Mouse (Mus musculus) cerebellum, adult 18-20 months (tissue): ENCODE results near the gene Asap3.

Source experiments
- DNase-seq, 2 experiments: peaks; one replicate each; pipeline ENCODE4 v3.0.0; 2021

The Asap3 gene

DNA sequence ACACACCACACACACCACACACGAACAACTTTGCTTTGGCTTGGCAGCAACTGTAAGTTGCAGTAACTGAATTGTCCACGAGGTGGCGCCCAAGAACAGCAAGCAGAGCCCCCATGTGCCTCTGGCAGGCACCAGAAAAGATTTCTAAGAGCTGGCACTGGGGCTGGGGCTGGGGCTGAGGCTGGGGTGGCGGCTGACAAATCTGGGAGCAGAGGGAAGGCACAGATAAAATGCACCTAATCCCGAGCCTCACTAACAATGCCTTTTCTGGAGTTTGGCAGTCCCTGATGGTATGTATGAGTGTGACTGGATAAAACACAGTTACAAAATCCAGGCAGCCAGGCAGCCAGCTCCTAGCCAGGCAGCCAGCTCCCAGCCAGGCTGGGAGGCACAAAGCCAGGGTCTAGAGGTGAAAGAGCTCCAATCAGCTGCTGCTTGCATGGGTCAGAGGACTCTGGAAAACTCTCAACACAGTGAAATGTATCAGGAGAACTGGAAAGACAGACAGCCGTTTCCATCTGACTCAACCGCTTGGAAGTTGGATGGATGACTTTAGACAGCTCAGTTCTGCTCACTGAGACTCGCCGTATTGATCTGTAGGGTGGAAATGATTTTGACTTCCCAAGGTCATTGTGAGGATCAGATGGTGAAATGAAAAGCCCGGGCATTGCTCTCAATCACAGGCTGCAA lies 54.5 kb downstream of the Asap3 start:
- DNase-seq: peak; percentile 75 to 83

DNA sequence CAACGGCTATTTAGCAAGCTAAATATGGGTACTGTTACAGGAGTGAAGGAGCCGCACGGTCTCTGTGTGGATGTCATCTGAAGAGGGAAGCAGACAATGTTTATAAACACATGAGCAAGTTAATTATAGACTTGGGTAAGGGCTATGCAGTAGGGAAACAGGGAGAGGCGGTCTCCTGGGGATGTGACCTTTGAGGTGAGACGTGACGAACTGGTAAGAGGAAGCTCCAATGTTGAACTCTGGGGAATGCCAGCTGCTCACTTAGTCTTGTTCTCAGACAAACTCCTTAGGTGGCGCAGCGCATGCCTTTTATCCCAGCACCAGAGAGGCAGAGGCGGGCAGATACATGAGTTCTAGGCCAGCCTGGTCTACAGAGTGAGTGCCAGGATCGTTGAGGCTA lies 55.7 kb downstream of the Asap3 start:
- DNase-seq: no peak

- no peak for DNase-seq
These were observed 57.4 kb downstream of the Asap3 start for GRCm38 (mm10) chr4:136263555-136263954.

GRCm38 (mm10) chr4:136266716-136267343 lies 60.7 kb downstream of the Asap3 start:
- DNase-seq: no peak

DNA sequence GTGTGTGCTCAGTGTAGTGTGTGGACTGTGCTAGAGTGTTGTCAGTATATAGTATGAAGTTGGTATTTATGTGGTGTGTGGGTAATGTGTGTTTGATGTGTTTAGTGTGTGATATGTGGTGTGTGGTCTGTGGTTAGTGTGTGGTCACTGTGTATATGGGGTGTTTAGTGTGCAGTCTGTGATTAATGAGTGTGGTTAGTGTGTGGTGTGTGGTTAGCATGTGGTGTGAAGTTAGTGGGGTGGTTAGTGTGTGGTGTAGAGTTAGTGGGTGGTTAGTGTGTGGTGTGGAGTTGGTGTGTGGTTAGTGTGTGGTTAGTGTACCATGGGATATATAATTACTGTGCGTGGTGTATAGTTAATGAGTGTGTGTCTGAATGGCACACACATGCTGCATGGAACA lies 62.7 kb downstream of the Asap3 start:
- no peak for DNase-seq

GRCm38 (mm10) chr4:136270648-136271047 lies 64.5 kb downstream of the Asap3 start:
- DNase-seq: no peak

GRCm38 (mm10) chr4:136281097-136281496 lies 74.9 kb downstream of the Asap3 start:
- no peak for DNase-seq

DNA sequence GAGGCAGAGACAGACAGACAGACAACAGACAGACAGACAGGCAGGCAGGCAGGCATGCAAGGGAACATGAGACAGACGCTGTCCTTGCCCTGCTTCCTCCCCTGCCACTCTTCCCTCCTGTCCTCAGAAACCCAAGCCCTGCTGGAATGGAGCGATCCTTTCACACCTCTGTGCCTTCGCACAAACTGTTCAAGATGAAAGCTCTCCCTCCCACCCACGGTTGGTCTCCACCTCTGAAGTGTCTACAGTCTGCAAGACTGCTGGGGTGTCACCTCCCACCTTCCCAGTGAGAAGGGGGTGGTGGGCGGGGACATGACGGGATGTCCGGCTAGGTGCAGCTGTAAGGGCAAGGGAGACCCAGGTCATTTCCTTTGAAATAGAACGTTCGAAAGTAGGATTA lies 75.4 kb downstream of the Asap3 start:
- no peak for DNase-seq

- DNase-seq: no peak
These were observed 76.7 kb downstream of the Asap3 start for GRCm38 (mm10) chr4:136282621-136283480.

DNA sequence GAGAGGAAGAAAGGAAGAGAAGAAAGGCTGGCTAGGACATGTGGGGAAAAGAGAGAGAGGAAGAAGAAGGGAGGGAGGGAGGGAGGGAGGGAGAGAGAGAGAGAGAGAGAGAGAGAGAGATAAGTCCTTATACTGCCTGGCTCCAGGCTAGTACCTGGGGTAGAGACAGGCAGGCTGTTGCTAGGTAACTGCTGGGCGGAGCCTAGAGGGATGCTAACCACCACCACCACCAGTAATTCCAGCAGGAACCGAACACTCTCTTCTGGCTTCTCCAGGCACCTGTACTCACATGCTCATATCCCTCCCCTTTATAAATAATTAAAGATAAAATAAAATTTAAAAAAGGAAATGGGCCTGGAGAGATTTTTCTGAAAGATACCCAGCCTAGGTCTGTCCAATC lies 77.6 kb downstream of the Asap3 start:
- peak in 1 of 2 experiments; percentile 30 for DNase-seq

- DNase-seq: peak; percentile 69 to 72
These were observed 78.3 kb downstream of the Asap3 start, which contains the start of gene Zfp46 for GRCm38 (mm10) chr4:136284455-136284854. Gene Zfp46, plus strand, starts transcription at chr4:136284683.

- peak; percentile 16 to 55 for DNase-seq
These were observed 78.7 kb downstream of the Asap3 start for GRCm38 (mm10) chr4:136284891-136285290.

GRCm38 (mm10) chr4:136285348-136285810 lies 79.2 kb downstream of the Asap3 start:
- peak; percentile 92 to 98 for DNase-seq

DNA sequence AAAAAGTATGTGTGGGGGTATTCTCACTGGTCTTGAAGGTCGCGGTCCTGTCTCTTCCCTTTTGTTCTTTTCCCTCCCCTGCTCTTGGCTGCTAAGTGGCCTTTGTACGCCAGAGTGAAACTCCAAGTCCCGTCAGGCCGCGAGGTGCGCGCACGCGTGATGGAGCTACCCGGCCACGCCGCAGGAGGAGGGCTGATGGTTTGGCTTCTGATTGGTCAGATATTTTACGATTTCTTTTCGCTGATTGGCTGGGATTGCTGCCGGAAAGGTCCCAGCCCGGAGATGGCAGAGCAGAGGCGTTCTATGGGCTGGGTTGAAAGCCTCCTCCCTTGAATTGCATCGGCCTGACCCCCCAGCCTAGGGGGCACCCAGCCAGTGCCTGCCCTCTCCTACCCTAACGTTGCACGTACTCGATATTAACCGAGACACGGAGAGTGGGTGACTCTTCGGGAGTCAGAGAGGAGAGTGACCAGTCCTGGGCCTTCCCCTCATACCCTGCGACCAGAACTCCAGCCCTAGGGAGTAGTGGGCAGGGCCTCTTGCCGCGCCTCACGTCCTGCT lies 79.7 kb downstream of the Asap3 start:
- peak; percentile 96 to 97 for DNase-seq

DNA sequence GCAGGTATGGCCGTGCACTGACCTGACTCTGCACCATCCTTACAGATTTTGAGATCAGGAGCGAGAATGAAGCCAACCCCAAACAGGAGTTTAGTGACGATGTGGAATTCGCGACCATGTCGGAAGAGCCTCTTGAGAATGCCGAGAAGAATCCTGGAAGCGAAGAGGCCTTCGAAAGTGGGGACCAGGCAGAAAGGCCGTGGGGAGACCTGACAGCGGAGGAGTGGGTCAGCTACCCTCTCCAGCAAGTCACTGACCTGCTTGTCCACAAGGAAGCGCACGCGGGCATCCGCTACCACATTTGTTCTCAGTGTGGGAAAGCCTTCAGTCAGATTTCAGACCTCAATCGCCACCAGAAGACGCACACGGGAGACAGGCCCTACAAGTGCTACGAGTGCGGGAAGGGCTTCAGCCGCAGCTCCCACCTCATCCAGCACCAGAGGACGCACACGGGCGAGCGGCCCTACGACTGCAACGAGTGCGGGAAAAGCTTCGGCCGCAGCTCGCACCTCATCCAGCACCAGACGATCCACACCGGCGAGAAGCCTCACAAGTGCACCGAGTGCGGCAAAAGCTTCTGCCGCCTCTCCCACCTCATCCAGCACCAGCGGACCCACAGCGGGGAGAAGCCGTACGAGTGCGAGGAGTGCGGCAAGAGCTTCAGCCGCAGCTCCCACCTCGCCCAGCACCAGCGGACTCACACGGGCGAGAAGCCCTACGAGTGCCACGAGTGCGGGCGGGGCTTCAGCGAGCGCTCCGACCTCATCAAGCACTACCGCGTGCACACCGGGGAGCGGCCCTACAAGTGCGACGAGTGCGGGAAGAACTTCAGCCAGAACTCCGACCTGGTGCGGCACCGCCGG lies 84.0 kb downstream of the Asap3 start:
- no peak for DNase-seq

GRCm38 (mm10) chr4:136290781-136291595 lies 84.8 kb downstream of the Asap3 start:
- no peak for DNase-seq

GRCm38 (mm10) chr4:136291692-136292091 lies 85.5 kb downstream of the Asap3 start:
- no peak for DNase-seq
